Mouse (Mus musculus) embryonic facial prominence, embryonic 11.5 days (tissue): Measurements from ENCODE around the gene Psat1. TPM values are rescaled to one million over a fixed set of nuclear protein-coding genes. Genes with fewer than 3 reads are reported as not detected.

Experiments
- ATAC-seq: fragments of 200-750 bp; cut with Nextera tagmentation; replicated peaks from 2 replicates; pipeline ENCODE4 v1.8.0; 2017; ENCODE audit warnings: low read depth; ENCODE audit not compliant: insufficient number of reproducible peaks, low FRiP score, low TSS enrichment
- DNase-seq: peaks from one replicate; pipeline ENCODE4 v3.0.0-alpha.2; 2015; ENCODE audit warnings: low spot score
- H3K27ac ChIP-seq: fragments of 300-500 bp; sonication (generic); replicated peaks from 2 replicates; pipeline ENCODE4 v1.5.1; 2014; ENCODE audit warnings: mild to moderate bottlenecking, low read depth, low read length, control low read depth
- H3K27me3 ChIP-seq: fragments of 300-500 bp; sonication (generic); 2 replicates; pipeline ENCODE4 v1.6.1; 2014; ENCODE audit warnings: mild to moderate bottlenecking, low read length, moderate library complexity, mixed read lengths; ENCODE audit not compliant: control insufficient read depth, insufficient read depth
- H3K36me3 ChIP-seq: fragments of 300-500 bp; sonication (generic); replicated peaks from 2 replicates; pipeline ENCODE4 v1.6.1; 2014; ENCODE audit warnings: low read depth, mild to moderate bottlenecking, low read length, moderate library complexity, mixed read lengths; ENCODE audit not compliant: control insufficient read depth, insufficient read depth
- H3K4me1 ChIP-seq: fragments of 300-500 bp; sonication (generic); 2 replicates; pipeline ENCODE4 v1.6.1; 2014; ENCODE audit warnings: low read length, mixed read lengths; ENCODE audit not compliant: control insufficient read depth, insufficient read depth
- H3K4me2 ChIP-seq: fragments of 300-500 bp; sonication (generic); 2 replicates; pipeline ENCODE4 v1.6.1; 2014; ENCODE audit warnings: low read depth, mild to moderate bottlenecking, control low read depth, low read length, moderate library complexity
- H3K4me3 ChIP-seq: fragments of 300-500 bp; sonication (generic); 2 replicates; pipeline ENCODE4 v1.5.1; 2014; ENCODE audit warnings: low read depth, low read length, control low read depth
- H3K9ac ChIP-seq: fragments of 300-500 bp; sonication (generic); replicated peaks from 2 replicates; pipeline ENCODE4 v1.6.1; 2014; ENCODE audit warnings: mild to moderate bottlenecking, control low read depth, low read length
- H3K9me3 ChIP-seq: fragments of 300-500 bp; sonication (generic); replicated peaks from 2 replicates; pipeline ENCODE4 v1.6.1; 2016; ENCODE audit warnings: mild to moderate bottlenecking, low read length, inconsistent platforms, mixed read lengths; ENCODE audit not compliant: control insufficient read depth
- WGBS: fragments of 180-500 bp; shearing (Covaris S2); extraction: QIAGEN DNeasy Blood & Tissue Kit; methylation state at CpG from one replicate; pipeline ENCODE4 v1.1.7; 2014; 5-methylcytosine and 5-hydroxymethylcytosine counted together
- polyA plus RNA-seq: library from polyadenylated mRNA; unstranded; fragments of >200 nt; fragmentation: Nextera tagmentation; extraction: Ambion mirVana; gene quantifications from 2 replicates; pipeline ENCODE4 v1.2.1, GENCODE M21; 2014

Psat1 gene
- polyA plus RNA-seq, 1 experiment from 2014 or later = 96.1 TPM

- Histone ChIP-seq H3K36me3 (peaks cover 2% of the 10 kb centered on the region), H3K4me2 (no peak overlapping the region), H3K4me3 (no peak overlapping the region), H3K4me1 (no peaks in the 10 kb centered on the region), H3K9ac (no peak overlapping the region), H3K9me3 (no peaks in the 10 kb centered on the region), H3K27me3 (no peaks in the 10 kb centered on the region), H3K27ac (no peak overlapping the region)
- DNase-seq = no peak
- WGBS = 75% methylated on average over 4 of the region's 4 CpGs
- ATAC-seq = no peak
Measured at GRCm38 (mm10) chr19:15973365-15973764, 26.2 kb upstream of the Psat1 start.

DNA sequence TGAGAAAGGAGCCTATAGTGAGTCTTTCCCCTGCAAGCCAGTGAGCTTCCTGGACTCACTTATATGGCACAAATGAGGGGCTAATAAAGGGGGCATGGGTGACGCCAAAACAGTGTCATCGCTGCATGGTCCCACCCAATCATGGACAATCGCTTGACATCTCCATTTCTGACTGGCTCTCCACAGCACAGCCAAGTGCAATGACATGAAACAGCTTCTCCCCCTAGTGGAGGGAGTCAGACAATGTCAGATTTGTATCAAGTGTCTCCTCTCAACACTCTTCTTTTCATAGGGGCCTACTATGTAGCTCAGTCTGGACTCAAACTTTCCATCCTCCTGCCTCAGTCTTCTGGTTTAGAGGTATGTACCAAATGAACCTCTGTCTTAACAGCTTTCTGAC, 17.9 kb upstream of the Psat1 start:
- no peaks in the 10 kb centered on the region for H3K9me3 ChIP-seq
- no peak overlapping the region for H3K9ac ChIP-seq
- no peak overlapping the region for H3K4me2 ChIP-seq
- no peak overlapping the region for H3K4me3 ChIP-seq
- H3K27me3 ChIP-seq = no peaks in the 10 kb centered on the region
- no peaks in the 10 kb centered on the region; the same call in none of the 2 replicates for H3K36me3 ChIP-seq
- WGBS = 55% methylated on average over 3 of the region's 3 CpGs
- ATAC-seq = no peak
- H3K4me1 ChIP-seq = no peaks in the 10 kb centered on the region
- H3K27ac ChIP-seq = no peak overlapping the region
- DNase-seq = peak; percentile 67

GRCm38 (mm10) chr19:15964533-15964932, 17.4 kb upstream of the Psat1 start:
- DNase-seq (no peak), ATAC-seq (no peak)
- Histone ChIP-seq H3K27me3 (no peaks in the 10 kb centered on the region), H3K9me3 (no peaks in the 10 kb centered on the region), H3K36me3 (no peaks in the 10 kb centered on the region; the same call in 1 of the 2 replicates), H3K27ac (no peak overlapping the region), H3K4me1 (no peaks in the 10 kb centered on the region), H3K9ac (no peak overlapping the region), H3K4me2 (no peak overlapping the region), H3K4me3 (no peak overlapping the region)
- WGBS = 94% methylated on average over 7 of the region's 7 CpGs

- no peaks in the 10 kb centered on the region for H3K9me3 ChIP-seq
- H3K27me3 ChIP-seq = no peaks in the 10 kb centered on the region
- H3K9ac ChIP-seq = no peak overlapping the region
- no peak overlapping the region for H3K4me2 ChIP-seq
- no peaks in the 10 kb centered on the region for H3K4me1 ChIP-seq
- WGBS = 92% methylated on average over 17 of the region's 17 CpGs
- no peak overlapping the region for H3K27ac ChIP-seq
- no peak for DNase-seq
- H3K4me3 ChIP-seq = no peak overlapping the region
- ATAC-seq = no peak
- H3K36me3 ChIP-seq = no peaks in the 10 kb centered on the region; the same call in 1 of the 2 replicates
Measured at GRCm38 (mm10) chr19:15963011-15963695, 16.0 kb upstream of the Psat1 start.

- 82% methylated on average over 13 of the region's 13 CpGs for WGBS
- Histone ChIP-seq H3K27ac (no peak overlapping the region), H3K4me3 (no peak overlapping the region), H3K4me1 (no peaks in the 10 kb centered on the region), H3K9ac (no peak overlapping the region), H3K36me3 (no peaks in the 10 kb centered on the region; the same call in 1 of the 2 replicates), H3K4me2 (no peak overlapping the region), H3K9me3 (no peaks in the 10 kb centered on the region), H3K27me3 (no peaks in the 10 kb centered on the region)
- ATAC-seq = no peak
- peak; percentile 13 for DNase-seq
Measured at GRCm38 (mm10) chr19:15962313-15962712, 15.2 kb upstream of the Psat1 start.

- Histone ChIP-seq H3K4me3 (no peak overlapping the region), H3K4me2 (no peak overlapping the region), H3K9ac (no peak overlapping the region), H3K36me3 (no peaks in the 10 kb centered on the region), H3K27ac (no peak overlapping the region), H3K9me3 (no peaks in the 10 kb centered on the region), H3K4me1 (no peaks in the 10 kb centered on the region), H3K27me3 (no peaks in the 10 kb centered on the region)
- 93% methylated on average over 3 of the region's 3 CpGs for WGBS
- DNase-seq = no peak
- ATAC-seq = no peak
Measured at GRCm38 (mm10) chr19:15950225-15950624, 3.1 kb upstream of the Psat1 start.

DNA sequence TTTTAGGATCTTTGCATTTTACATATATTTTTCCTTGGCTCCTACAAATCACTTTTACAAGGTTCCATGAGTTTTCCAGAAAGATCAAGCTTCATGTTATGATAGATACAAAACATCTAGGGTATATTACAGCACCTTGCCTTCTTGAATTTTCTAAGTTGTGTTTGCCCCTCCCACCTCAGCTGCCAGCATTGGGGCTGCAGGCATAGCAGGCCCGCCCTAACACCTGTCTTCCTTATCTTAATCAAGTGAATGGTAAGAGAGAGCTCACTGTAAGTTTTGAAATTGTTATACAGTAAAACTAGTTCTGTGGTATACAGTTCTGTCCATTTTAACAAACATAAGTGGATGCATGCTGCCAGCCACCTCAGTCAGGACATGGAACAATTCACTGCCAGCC, 1.7 kb upstream of the Psat1 start:
- 84% methylated on average over 1 of the region's 1 CpGs for whole genome bisulfite sequencing
- H3K27me3 ChIP-seq = no peaks in the 10 kb centered on the region
- H3K36me3 ChIP-seq = no peaks in the 10 kb centered on the region
- H3K4me2 ChIP-seq = no peak overlapping the region
- ATAC-seq (no peak), DNase-seq (no peak)
- H3K27ac ChIP-seq = no peak overlapping the region
- no peak overlapping the region for H3K9ac ChIP-seq
- H3K9me3 ChIP-seq = no peaks in the 10 kb centered on the region
- H3K4me1 ChIP-seq = no peaks in the 10 kb centered on the region
- no peak overlapping the region for H3K4me3 ChIP-seq

DNA sequence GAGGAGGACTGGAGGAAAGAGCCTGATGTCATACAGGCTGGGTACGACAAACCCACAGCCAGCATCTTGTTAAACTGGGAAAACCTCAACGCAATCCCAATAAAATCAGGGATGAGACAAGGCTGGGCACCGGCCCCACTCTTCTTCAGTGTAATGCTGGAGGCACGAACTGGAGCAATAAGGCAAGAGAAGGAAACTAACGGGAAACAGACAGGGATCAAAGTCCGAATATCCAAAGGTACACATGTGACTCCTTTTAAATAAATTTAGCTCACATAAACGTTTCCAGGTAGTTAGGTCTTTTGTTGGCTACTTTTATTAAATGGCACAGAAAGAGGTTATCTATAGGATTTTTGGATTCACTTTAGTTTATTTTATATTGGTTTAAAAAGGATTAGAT, 1.3 kb upstream of the Psat1 start:
- WGBS = 66% methylated on average over 7 of the region's 7 CpGs
- ATAC-seq (no peak), DNase-seq (no peak)
- H3K4me3 ChIP-seq = no peak overlapping the region
- no peaks in the 10 kb centered on the region for H3K9me3 ChIP-seq
- no peaks in the 10 kb centered on the region for H3K36me3 ChIP-seq
- no peak overlapping the region for H3K27ac ChIP-seq
- H3K4me2 ChIP-seq = no peak overlapping the region
- H3K27me3 ChIP-seq = no peaks in the 10 kb centered on the region
- H3K9ac ChIP-seq = no peak overlapping the region
- H3K4me1 ChIP-seq = no peaks in the 10 kb centered on the region
